Mouse (Mus musculus): ENCODE measurements at regions not wholly inside any gene's neighbourhood (a gene's known extent, or its start where the extent isn't known, plus 50 kb on each side); places are given as distances from the start of the nearest gene placed in this dataset.

DNA sequence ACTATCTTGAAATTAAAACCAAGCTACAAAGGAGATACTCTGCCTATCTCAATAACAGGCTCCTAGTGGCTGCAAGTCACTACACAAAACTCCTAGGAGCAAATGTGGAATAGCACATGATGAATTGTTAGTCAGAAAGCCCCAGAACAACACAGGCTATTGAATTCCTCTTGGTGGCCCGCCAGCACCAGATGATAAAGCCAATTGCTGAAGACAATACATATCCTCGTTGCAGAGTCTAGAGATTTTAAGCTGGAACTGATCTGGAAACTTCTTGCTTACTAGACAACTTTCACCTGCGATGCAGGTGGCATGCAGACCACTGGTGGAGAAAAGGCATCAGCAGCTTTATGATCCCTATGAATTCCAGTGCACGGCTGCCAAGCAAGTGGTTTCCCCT is 126.5 kb upstream of the Eya4 start:
- DNase-seq = peak; percentile 3 to 6

- DNase-seq = no peak
Observed at GRCm38 (mm10) chr10:23450997-23451396, 100.4 kb upstream of the Eya4 start.

GRCm38 (mm10) chr10:23450647-23450979 is 100.0 kb upstream of the Eya4 start:
- DNase-seq = no peak

- DNase-seq = no peak
Observed at GRCm38 (mm10) chr10:23449860-23450646, 99.5 kb upstream of the Eya4 start.

DNA sequence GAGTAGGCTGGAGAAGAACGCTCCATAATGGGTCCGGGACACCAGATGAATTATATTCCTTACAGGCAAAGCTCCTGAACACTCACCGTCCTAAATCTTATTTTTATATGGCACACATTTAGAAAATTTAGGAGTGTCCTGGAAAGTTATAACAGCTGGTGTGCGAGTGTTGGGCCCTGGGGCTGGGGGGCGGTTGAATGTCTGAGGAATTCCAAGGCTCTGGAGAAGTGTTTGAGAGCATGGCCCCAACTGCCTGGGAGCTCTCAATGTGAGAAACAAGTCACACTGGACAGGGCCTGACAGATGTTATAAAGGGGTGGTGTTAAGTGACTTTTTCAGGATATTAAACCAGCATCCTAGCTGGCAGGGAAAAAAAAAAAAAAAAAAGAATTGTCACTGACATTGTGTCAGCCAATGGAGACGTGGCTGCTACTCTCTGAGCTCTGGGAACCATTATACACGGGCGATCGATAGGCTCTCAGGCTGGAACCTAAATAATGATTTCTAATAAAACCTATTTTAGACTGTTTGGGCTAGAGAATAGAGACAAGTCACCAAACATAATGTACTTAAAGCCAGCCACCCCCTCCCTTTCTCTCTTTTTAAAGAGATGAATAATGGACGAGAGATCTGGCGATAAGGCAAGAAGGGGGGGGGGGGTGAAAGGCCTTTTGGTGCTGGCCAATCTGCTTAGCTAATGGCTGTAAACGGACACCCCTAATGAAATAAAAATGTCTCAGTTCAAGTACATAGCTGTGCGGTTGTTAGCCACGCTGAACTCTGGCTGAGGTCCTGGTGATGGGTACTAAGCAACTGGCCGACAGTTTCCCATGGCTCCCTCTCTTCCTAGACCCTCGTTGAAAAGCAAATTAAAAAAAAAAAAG is 98.6 kb upstream of the Eya4 start:
- no peak for DNase-seq

GRCm38 (mm10) chr10:23430376-23430775 is 79.8 kb upstream of the Eya4 start:
- no peak for DNase-seq

- DNase-seq = peak; percentile 16 to 19
Observed at GRCm38 (mm10) chr10:23413794-23414518, 63.4 kb upstream of the Eya4 start.

DNA sequence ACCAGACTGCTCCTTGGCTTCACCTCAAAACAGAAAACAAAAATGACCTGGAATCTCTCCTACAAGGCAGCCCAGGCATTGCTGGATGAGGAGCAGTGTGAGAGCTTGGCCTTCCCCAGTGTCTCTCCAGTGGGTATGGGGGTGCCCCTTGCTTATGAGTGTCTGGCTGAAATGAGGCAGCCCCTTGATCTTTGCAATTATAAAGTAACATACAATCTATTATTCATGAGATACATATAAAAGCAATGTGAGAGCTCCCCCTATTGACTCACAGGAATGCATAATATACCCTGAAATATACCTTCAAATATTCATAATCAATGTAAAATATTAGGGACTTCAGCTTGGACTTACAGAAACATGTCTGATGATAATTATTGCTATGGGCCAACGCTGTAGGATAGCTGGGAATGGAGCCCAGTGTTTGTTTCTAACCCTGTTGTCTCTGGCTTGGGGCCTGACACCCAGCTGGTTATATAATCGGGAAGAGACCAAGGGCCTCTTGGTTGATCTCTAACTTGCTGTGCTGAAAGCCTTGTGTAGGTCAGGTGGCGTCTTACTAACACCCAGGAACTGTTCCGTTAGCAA is 52.9 kb upstream of the Eya4 start:
- DNase-seq = no peak

All from cerebellum, adult 18-20 months (tissue).